Mouse (Mus musculus): ENCODE measurements around the gene Slc25a22. TPM values are rescaled to one million over a fixed set of nuclear protein-coding genes. Genes with fewer than 3 reads are reported as not detected.

Gene Slc25a22
- polyA plus RNA-seq, 1 experiment from 2014 or later: 57.4 TPM

- no peak overlapping the region for H3K9ac ChIP-seq
- ATAC-seq (ENCODE audit: low FRiP score): no peak
- peaks cover 49% of the 10 kb centered on the region for H3K4me1 ChIP-seq
- no peak overlapping the region for H3K4me3 ChIP-seq (replicated peaks)
- no peak overlapping the region for H3K4me2 ChIP-seq
- peaks cover 34% of the 10 kb centered on the region for H3K36me3 ChIP-seq (replicated peaks)
- peaks cover 19% of the 10 kb centered on the region for H3K27me3 ChIP-seq
- no peaks in the 10 kb centered on the region for H3K9me3 ChIP-seq
- no peak overlapping the region for H3K27ac ChIP-seq
- 87% methylated on average over 18 of the region's 18 CpGs for WGBS
Measured at GRCm38 (mm10) chr7:141469901-141470636, 32.4 kb upstream of the Slc25a22 start.

GRCm38 (mm10) chr7:141469352-141469751 lies 31.7 kb upstream of the Slc25a22 start:
- H3K4me1 ChIP-seq: peaks cover 53% of the 10 kb centered on the region
- peak overlapping the region; percentile 84 for H3K27ac ChIP-seq
- H3K27me3 ChIP-seq: peaks cover 26% of the 10 kb centered on the region
- peak overlapping the region; percentile 60 for H3K4me3 ChIP-seq (replicated peaks)
- peak overlapping the region; percentile 65 for H3K4me2 ChIP-seq
- WGBS: 79% methylated on average over 6 of the region's 6 CpGs
- no peak for ATAC-seq (ENCODE audit: low FRiP score)
- H3K36me3 ChIP-seq (replicated peaks): peaks cover 34% of the 10 kb centered on the region
- peak overlapping the region; percentile 71; the same call in 1 of the 2 replicates for H3K9ac ChIP-seq
- no peaks in the 10 kb centered on the region for H3K9me3 ChIP-seq

GRCm38 (mm10) chr7:141468522-141469211 lies 31.0 kb upstream of the Slc25a22 start:
- H3K4me2 ChIP-seq: peak overlapping the region; percentile 65
- H3K27me3 ChIP-seq: peaks cover 33% of the 10 kb centered on the region
- WGBS: 21% methylated on average over 8 of the region's 8 CpGs
- peak overlapping the region; percentile 84 for H3K27ac ChIP-seq
- ATAC-seq (ENCODE audit: low FRiP score): peak; percentile 82
- H3K4me1 ChIP-seq: peaks cover 46% of the 10 kb centered on the region
- H3K4me3 ChIP-seq (replicated peaks): peak overlapping the region; percentile 60
- peak overlapping the region; percentile 71 for H3K9ac ChIP-seq
- peaks cover 34% of the 10 kb centered on the region for H3K36me3 ChIP-seq (replicated peaks)
- H3K9me3 ChIP-seq: no peaks in the 10 kb centered on the region

DNA sequence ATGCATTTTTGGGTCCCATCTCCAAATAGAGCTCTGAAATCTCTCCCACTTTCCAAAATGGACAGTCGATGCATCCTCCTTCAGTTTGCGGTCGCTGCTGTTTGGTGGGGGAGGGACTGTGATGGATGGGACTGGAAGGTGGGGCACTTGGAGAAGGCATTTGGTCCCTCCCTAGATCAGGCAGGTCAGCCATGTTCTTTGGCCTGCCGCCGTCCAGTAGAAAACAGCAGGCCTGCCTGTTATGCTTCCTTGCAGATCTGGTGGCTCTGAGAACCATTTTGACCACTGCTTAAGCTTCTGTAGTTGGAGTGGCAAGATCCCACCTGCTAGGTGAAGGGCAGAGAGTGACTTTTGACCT lies 30.5 kb upstream of the Slc25a22 start:
- ATAC-seq (ENCODE audit: low FRiP score): peak; percentile 6; the same call in 1 of the 2 replicates
- peak overlapping the region; percentile 84 for H3K27ac ChIP-seq
- H3K4me3 ChIP-seq (replicated peaks): peak overlapping the region; percentile 60
- H3K9ac ChIP-seq: peak overlapping the region; percentile 71
- no peaks in the 10 kb centered on the region for H3K9me3 ChIP-seq
- peaks cover 34% of the 10 kb centered on the region for H3K36me3 ChIP-seq (replicated peaks)
- H3K4me2 ChIP-seq: peak overlapping the region; percentile 65
- H3K4me1 ChIP-seq: peaks cover 41% of the 10 kb centered on the region
- WGBS: 29% methylated on average over 5 of the region's 5 CpGs
- peaks cover 38% of the 10 kb centered on the region for H3K27me3 ChIP-seq

DNA sequence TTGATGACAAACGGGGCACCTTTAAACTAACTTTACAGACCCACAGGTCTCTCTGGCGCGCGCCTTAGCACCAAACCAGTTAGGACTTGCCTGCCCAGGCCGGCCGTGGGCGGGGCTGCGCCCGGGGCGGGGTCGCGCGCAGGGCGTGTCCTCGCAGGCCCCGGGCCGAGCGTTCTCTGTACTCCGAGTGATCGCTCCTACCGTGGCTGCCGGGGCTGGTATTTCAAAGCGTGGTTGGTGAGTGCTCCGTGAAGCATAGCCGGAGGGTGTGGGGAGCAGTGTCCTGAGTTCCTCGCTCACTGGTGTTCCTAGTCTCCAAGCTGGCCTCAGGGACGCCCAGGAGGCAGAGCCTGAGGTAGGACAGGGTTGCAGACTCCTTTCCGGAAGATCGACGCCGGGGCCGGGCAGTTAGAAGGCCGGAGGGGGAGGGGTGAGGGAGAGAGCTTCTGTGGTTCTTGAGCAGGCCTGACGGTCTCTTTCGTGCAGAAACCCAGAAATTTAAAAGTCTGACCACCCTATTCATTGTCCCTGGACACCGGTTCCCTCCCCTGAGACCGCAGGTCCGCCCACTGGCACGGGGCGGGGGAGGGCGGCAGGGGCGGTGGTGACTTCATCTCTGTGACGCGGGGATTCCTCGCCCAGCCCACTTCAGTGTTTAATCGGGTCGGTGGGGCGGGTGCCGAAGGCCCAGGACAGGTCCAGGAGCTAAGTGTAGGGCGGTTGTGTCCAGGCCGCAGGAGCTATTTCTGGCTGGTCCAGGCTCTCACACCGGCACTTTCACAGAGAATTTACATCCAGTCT lies 29.7 kb upstream of the Slc25a22 start, which contains the start of gene Cd151:
Gene Cd151 (plus strand): TSS at position 163 of the 801 bp plus-strand sequence.
- Histone ChIP-seq H3K9me3 (no peaks in the 10 kb centered on the region), H3K4me3 (replicated peaks) (peak within 1 kb of the TSS; percentile 60), H3K4me1 (peaks cover 42% of the 10 kb centered on the region), H3K9ac (peak within 1 kb of the TSS; percentile 71), H3K4me2 (peak within 1 kb of the TSS; percentile 65), H3K36me3 (replicated peaks) (peaks cover 29% of the 10 kb centered on the region), H3K27me3 (peaks cover 45% of the 10 kb centered on the region), H3K27ac (peak within 1 kb of the TSS; percentile 84)
- under 1% methylated on average over 52 of the region's 52 CpGs for WGBS
- peak; percentile 72 for ATAC-seq (ENCODE audit: low FRiP score)

- WGBS: 61% methylated on average over 10 of the region's 10 CpGs
- peak overlapping the region; percentile 65 for H3K4me2 ChIP-seq
- peak overlapping the region; percentile 71 for H3K9ac ChIP-seq
- H3K36me3 ChIP-seq (replicated peaks): peaks cover 23% of the 10 kb centered on the region
- no peaks in the 10 kb centered on the region for H3K9me3 ChIP-seq
- H3K27me3 ChIP-seq: peaks cover 53% of the 10 kb centered on the region
- no peak overlapping the region for H3K27ac ChIP-seq
- peak overlapping the region; percentile 60 for H3K4me3 ChIP-seq (replicated peaks)
- H3K4me1 ChIP-seq: peaks cover 50% of the 10 kb centered on the region
- no peak for ATAC-seq (ENCODE audit: low FRiP score)
Measured at GRCm38 (mm10) chr7:141466607-141467148, 29.0 kb upstream of the Slc25a22 start.

DNA sequence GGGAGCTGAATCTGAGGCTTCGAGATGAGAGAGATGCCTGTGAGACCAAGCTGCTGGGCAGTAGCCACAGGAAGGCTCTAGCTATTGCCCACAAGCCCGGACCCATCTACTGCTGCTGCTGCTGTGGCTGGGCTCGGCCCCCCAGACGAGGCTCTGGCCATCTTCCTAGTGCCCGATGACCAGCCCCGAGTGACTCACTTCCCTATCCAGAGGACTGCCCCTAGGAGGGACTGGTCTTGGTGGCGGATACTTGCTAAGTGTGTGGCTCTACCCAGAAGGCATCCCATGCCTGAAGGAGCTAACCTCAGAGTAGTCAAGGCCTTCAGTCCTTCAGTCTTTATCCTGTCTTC lies 28.3 kb upstream of the Slc25a22 start:
- H3K4me3 ChIP-seq (replicated peaks): no peak overlapping the region
- H3K4me2 ChIP-seq: no peak overlapping the region
- H3K4me1 ChIP-seq: peaks cover 54% of the 10 kb centered on the region
- H3K27me3 ChIP-seq: peaks cover 59% of the 10 kb centered on the region
- 77% methylated on average over 7 of the region's 7 CpGs for WGBS
- no peak overlapping the region for H3K27ac ChIP-seq
- peaks cover 17% of the 10 kb centered on the region for H3K36me3 ChIP-seq (replicated peaks)
- ATAC-seq (ENCODE audit: low FRiP score): no peak
- H3K9ac ChIP-seq: no peak overlapping the region
- no peaks in the 10 kb centered on the region for H3K9me3 ChIP-seq

GRCm38 (mm10) chr7:141465388-141466044 lies 27.8 kb upstream of the Slc25a22 start:
- Histone ChIP-seq H3K27ac (no peak overlapping the region), H3K9ac (peak overlapping the region; percentile 25; the same call in 1 of the 2 replicates), H3K4me1 (peaks cover 54% of the 10 kb centered on the region), H3K4me2 (no peak overlapping the region), H3K4me3 (replicated peaks) (no peak overlapping the region), H3K36me3 (replicated peaks) (peaks cover 12% of the 10 kb centered on the region), H3K9me3 (no peaks in the 10 kb centered on the region), H3K27me3 (peaks cover 64% of the 10 kb centered on the region)
- WGBS: 49% methylated on average over 8 of the region's 10 CpGs
- ATAC-seq (ENCODE audit: low FRiP score): no peak

GRCm38 (mm10) chr7:141464603-141465201 lies 27.0 kb upstream of the Slc25a22 start:
- Histone ChIP-seq H3K4me2 (peak overlapping the region; percentile 15), H3K27me3 (peaks cover 73% of the 10 kb centered on the region), H3K9me3 (no peaks in the 10 kb centered on the region)

GRCm38 (mm10) chr7:141463824-141464602 lies 26.3 kb upstream of the Slc25a22 start:
- no peaks in the 10 kb centered on the region for H3K9me3 ChIP-seq
- no peak for ATAC-seq (ENCODE audit: low FRiP score)
- H3K27ac ChIP-seq: no peak overlapping the region
- WGBS: 23% methylated on average over 12 of the region's 12 CpGs
- H3K4me2 ChIP-seq: 0 out of 2 replicates have a peak overlapping the region, but pooled peaks have one; percentile 15
- H3K9ac ChIP-seq: no peak overlapping the region
- peak overlapping the region; percentile 13 for H3K4me3 ChIP-seq (replicated peaks)
- H3K4me1 ChIP-seq: peaks cover 47% of the 10 kb centered on the region
- H3K27me3 ChIP-seq: peaks cover 79% of the 10 kb centered on the region
- peaks cover 7% of the 10 kb centered on the region; the same call in 1 of the 2 replicates for H3K36me3 ChIP-seq (replicated peaks)

More at GRCm38 (mm10) chr7:141464603-141465201, 27.0 kb upstream of the Slc25a22 start:
- WGBS: 2% methylated on average over 38 of the region's 38 CpGs
- ATAC-seq (ENCODE audit: low FRiP score): no peak
- H3K9ac ChIP-seq: 0 out of 2 replicates have a peak overlapping the region, but pooled peaks have one; percentile 25
- H3K4me1 ChIP-seq: peaks cover 54% of the 10 kb centered on the region
- peaks cover 4% of the 10 kb centered on the region; the same call in 1 of the 2 replicates for H3K36me3 ChIP-seq (replicated peaks)
- peak overlapping the region; percentile 13 for H3K4me3 ChIP-seq (replicated peaks)
- H3K27ac ChIP-seq: no peak overlapping the region

All from forebrain, embryonic 12.5 days (tissue).